Mouse (Mus musculus): ENCODE data around the gene Dnm2.

GRCm38 (mm10) chr9:21449710-21450109 lies 25.0 kb downstream of the Dnm2 start:
- TF ChIP-seq POLR2A (IDR thresholded peaks at IDR 0.05; ENCODE audit: borderline replicate concordance, extremely low read depth, insufficient read depth, insufficient read length, poor library complexity, severe bottlenecking) (no peak), CTCF (IDR thresholded peaks at IDR 0.05; ENCODE audit: borderline replicate concordance, extremely low read depth, insufficient read depth, insufficient read length) (no peak)

Measured in brain, embryonic 14.5 days (tissue).